Mouse (Mus musculus): ENCODE data around the gene Zxdc. TPM values are rescaled to one million over a fixed set of nuclear protein-coding genes. Genes with fewer than 3 reads are reported as not detected.
A peak's percentile ranks its signal among the peaks of the same experiment; 100 is the strongest.

Gene Zxdc
- polyA plus RNA-seq, 1 experiment from 2014 or later, result 10.3 TPM

DNA sequence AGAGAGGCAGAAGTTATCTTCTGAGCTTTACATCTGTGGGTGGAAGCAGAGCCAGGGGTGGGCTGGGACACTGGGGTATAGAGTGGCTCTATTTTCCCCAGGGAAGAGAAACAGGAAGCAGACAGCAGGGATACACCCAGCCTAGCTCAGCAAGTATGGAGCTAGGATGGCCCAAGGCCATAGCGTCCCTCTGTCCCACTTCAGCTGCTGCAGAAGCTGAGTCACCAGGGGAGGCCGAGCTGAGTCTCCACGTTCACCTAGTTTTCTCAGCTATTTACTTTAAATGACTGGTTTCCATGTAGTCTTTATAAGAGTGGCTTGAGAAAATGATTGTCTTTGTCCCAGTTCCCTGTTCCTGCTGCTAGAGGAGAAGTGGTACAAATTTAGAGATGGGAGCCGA lies 20.8 kb upstream of the Zxdc start:
- H3K4me3 ChIP-seq, result no peak overlapping the region
- H3K9me3 ChIP-seq, result no peaks in the 10 kb centered on the region
- H3K36me3 ChIP-seq, result no peaks in the 10 kb centered on the region
- H3K4me1 ChIP-seq (replicated peaks), result no peaks in the 10 kb centered on the region
- WGBS, result 80% methylated on average over 4 of the region's 4 CpGs
- H3K4me2 ChIP-seq, result no peak overlapping the region
- ATAC-seq (ENCODE audit: low read depth), result no peak
- H3K27ac ChIP-seq (replicated peaks), result no peak overlapping the region
- H3K27me3 ChIP-seq, result no peaks in the 10 kb centered on the region
- H3K9ac ChIP-seq, result no peak overlapping the region

DNA sequence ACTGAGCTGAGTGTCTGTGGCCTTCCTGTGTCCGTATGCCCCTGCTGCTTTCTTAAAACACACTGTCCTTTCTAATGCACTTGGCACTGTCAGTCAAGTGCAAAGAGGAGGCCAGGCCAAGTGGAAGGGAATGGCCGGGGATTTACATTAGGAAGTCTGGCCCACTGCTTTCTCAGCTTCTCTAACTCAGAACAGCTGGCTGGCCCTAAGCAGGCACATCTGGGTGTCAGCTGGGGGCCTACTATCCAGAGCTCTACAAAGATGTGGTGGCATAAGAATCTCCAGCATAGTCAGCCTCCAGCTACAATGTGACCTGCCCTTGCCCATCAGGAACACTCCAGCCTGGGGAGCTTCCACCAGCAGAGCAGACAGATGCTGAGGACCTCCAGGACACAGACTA lies 19.3 kb upstream of the Zxdc start:
- Histone ChIP-seq H3K4me2 (no peak overlapping the region), H3K9me3 (no peaks in the 10 kb centered on the region), H3K36me3 (no peaks in the 10 kb centered on the region), H3K4me3 (no peak overlapping the region), H3K27ac (replicated peaks) (no peak overlapping the region), H3K27me3 (no peaks in the 10 kb centered on the region), H3K9ac (no peak overlapping the region), H3K4me1 (replicated peaks) (no peaks in the 10 kb centered on the region)
- whole genome bisulfite sequencing, result 73% methylated on average over 2 of the region's 2 CpGs
- no peak for ATAC-seq (ENCODE audit: low read depth)

DNA sequence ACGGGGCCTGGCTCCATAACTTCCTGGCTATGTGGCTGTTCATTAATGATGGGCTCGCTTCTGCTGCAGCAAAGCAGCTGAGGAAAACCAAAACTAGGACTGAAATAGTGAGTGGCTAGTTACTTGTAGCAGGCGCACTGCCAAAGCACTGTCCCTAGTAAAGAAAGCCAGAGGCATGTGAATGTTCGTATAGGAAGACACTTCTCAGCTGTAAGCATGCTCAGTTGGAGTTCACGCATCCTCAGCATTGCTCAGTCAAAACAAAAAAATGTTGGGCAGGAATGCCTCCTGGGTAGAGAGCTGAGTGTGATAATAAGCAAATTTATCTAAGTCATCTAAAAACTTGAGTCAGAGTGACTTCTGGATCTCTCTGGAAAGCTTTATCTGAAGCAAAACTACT lies 11.2 kb upstream of the Zxdc start:
- Histone ChIP-seq H3K9me3 (no peaks in the 10 kb centered on the region), H3K4me1 (replicated peaks) (peaks cover 14% of the 10 kb centered on the region; the same call in 1 of the 2 replicates), H3K27ac (replicated peaks) (no peak overlapping the region), H3K27me3 (no peaks in the 10 kb centered on the region), H3K4me2 (no peak overlapping the region), H3K4me3 (no peak overlapping the region), H3K9ac (no peak overlapping the region), H3K36me3 (no peaks in the 10 kb centered on the region)
- ATAC-seq (ENCODE audit: low read depth), result no peak
- WGBS, result 72% methylated on average over 5 of the region's 5 CpGs

DNA sequence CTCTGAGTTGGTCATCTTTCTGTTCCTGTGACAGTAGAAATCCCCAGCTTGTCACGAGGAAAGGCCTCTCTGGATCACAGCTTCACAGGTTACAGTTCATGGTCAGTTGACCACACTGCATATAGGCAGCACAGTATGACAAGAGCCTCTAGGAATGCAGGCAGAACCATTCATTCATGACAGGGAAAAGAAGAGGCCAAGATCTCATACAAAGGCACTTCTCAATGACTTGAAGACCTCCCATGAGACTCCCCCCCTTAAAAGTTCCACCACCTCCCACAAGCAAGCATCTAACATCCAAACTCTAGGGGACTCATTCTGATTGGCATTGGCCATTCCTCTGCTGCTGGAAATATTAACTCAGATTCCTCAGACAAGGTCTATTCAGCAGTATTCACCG lies 9.8 kb upstream of the Zxdc start:
- Histone ChIP-seq H3K9me3 (no peaks in the 10 kb centered on the region), H3K4me3 (no peak overlapping the region), H3K27ac (replicated peaks) (no peak overlapping the region), H3K4me2 (no peak overlapping the region), H3K9ac (no peak overlapping the region), H3K4me1 (replicated peaks) (peaks cover 14% of the 10 kb centered on the region; the same call in 1 of the 2 replicates), H3K36me3 (no peaks in the 10 kb centered on the region), H3K27me3 (no peaks in the 10 kb centered on the region)
- no peak for ATAC-seq (ENCODE audit: low read depth)
- 76% methylated on average over 2 of the region's 2 CpGs for WGBS

DNA sequence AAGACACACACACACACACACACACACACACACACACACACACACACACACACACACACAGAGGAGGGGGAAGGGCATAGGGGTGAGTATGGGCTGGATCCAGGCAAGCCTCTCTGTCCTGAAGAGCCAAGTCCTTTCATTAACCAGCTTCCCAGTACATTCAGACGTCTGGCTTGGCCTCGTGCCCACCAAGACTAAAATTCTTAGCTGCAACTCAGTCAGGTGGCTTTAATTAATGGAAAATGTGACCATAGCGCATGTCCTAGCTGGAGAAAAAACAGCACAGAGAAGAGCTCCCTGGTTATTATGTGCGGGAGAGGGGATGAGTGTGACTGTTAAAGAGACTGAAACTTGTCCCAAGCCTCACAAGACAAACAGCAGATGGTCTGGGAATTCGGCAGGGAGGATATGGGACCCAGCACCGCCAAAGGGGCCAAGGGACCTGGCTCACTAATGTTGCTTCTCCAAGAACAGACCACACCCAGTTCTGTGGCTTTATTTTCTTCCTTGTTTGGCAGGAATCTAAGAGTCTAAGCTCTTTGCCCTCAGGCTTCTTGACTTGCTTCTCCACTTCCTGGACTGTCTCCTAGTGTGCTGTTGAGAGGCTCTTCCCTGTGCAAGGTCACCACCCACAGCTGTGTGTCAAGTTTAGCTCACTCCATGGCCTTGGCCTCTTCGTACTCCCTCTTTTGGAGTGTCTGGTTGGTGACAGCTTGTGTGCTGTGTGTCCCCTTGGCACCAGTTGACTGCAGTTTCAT lies 9.1 kb upstream of the Zxdc start:
- H3K4me2 ChIP-seq, result no peak overlapping the region
- peak; percentile 11; the same call in 1 of the 2 replicates for ATAC-seq (ENCODE audit: low read depth)
- H3K9me3 ChIP-seq, result no peaks in the 10 kb centered on the region
- no peaks in the 10 kb centered on the region for H3K36me3 ChIP-seq
- WGBS, result 50% methylated on average over 7 of the region's 7 CpGs
- no peaks in the 10 kb centered on the region for H3K27me3 ChIP-seq
- 0 out of 2 replicates have a peak overlapping the region, but pooled peaks have one; percentile 18 for H3K27ac ChIP-seq (replicated peaks)
- no peak overlapping the region for H3K9ac ChIP-seq
- H3K4me1 ChIP-seq (replicated peaks), result peaks cover 14% of the 10 kb centered on the region; the same call in 1 of the 2 replicates
- H3K4me3 ChIP-seq, result no peak overlapping the region

DNA sequence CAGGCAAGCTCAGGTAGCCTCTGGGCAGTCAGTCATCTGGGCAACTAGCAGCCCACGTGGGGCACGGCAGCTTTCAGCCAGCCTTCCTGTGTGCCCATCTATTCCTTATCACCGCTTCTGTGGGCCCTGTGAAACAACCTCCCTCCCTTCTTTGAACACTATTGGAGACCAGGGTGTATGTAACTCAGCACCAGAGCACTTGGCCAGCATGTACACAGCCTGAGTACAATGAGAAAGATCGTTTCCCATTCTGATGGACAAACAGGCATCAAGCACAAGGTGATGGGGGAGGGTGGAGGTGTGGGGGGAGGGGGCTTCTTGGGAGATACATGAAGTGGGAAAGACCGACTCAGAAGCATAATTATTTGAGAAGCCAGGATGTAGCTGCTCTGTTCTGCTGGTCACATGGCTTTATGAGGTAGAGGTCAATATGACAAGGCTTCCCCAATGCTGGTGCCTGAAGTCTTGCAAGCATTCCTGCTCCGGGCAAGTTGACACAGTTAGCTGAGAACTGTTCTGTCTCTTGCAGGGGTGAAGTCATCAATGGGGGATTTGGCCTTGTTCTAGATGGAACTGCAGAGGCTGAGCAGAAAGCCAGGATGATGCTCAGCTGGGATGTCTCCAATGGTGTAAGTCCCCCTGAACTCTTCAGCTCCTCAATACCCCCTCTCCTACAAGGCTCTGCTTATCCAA lies 8.2 kb upstream of the Zxdc start:
- no peaks in the 10 kb centered on the region for H3K9me3 ChIP-seq
- no peak overlapping the region for H3K4me3 ChIP-seq
- 85% methylated on average over 6 of the region's 6 CpGs for WGBS
- no peak overlapping the region for H3K9ac ChIP-seq
- H3K4me1 ChIP-seq (replicated peaks), result peaks cover 14% of the 10 kb centered on the region; the same call in 1 of the 2 replicates
- no peaks in the 10 kb centered on the region for H3K36me3 ChIP-seq
- ATAC-seq (ENCODE audit: low read depth), result no peak
- no peak overlapping the region for H3K27ac ChIP-seq (replicated peaks)
- H3K4me2 ChIP-seq, result no peak overlapping the region
- no peaks in the 10 kb centered on the region for H3K27me3 ChIP-seq

DNA sequence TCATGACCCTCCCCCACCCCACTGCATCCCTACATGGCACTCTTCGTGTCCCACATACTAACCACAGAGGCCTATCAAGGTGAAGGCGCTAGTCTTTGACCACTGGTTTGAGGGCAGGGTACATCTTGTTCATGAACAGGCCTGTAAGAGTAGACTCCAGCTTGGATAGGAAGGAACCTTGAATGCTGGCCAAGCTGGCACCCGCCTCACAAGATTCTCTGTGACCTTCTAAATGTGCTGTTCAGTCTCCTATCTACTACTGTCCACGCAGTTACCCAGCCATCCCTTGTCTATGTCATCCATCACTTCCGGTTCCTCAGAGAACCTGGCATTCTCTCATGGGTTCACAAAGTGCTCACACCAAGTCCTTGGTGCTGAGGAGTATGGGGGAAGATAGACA lies 6.0 kb upstream of the Zxdc start:
- H3K9me3 ChIP-seq, result no peaks in the 10 kb centered on the region
- H3K27me3 ChIP-seq, result no peaks in the 10 kb centered on the region
- no peak overlapping the region for H3K4me3 ChIP-seq
- no peak overlapping the region for H3K27ac ChIP-seq (replicated peaks)
- no peak overlapping the region for H3K4me2 ChIP-seq
- H3K4me1 ChIP-seq (replicated peaks), result peaks cover 14% of the 10 kb centered on the region; the same call in 1 of the 2 replicates
- 82% methylated on average over 5 of the region's 5 CpGs for WGBS
- H3K9ac ChIP-seq, result no peak overlapping the region
- no peak for ATAC-seq (ENCODE audit: low read depth)
- H3K36me3 ChIP-seq, result no peaks in the 10 kb centered on the region

DNA sequence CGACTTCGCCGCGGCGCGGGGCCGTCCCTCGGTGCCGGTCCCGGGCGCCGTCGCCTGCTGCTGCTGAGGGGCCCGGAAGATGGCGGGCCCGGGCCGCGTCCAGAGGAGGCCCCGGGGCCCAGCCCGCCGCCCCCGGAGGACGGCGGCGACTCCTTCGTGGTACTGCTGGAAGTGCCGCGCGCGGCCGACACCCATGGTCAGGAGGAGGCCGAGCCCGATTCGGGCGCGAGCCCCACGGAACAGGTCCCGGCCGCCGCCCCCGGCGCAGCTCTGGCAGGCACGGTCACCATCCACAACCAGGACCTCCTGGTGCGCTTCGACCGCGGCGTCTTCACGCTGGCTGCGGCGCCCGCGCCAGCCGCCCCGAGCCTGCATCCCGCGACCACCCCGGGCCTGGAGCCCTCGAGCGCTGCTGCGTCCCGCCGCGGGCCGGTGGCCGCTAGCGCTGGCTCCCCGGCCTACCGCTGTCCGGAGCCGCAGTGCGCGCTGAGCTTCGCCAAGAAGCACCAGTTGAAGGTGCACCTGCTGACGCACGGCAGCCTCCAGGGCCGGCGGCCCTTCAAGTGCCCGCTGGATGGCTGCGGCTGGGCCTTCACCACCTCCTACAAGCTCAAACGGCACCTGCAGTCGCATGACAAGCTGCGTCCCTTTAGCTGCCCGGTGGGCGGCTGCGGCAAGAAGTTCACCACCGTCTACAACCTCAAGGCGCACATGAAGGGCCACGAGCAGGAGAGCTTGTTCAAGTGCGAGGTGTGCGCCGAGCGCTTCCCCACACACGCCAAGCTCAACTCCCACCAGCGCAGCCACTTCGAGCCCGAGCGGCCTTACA lies 647 bp downstream of the Zxdc start:
- H3K27ac ChIP-seq (replicated peaks), result peak overlapping the region; percentile 90
- peak overlapping the region; percentile 94 for H3K9ac ChIP-seq
- H3K4me3 ChIP-seq, result peak overlapping the region; percentile 97
- peak overlapping the region; percentile 98 for H3K4me2 ChIP-seq
- no peaks in the 10 kb centered on the region for H3K27me3 ChIP-seq
- peaks cover 28% of the 10 kb centered on the region for H3K36me3 ChIP-seq
- 2% methylated on average over 82 of the region's 98 CpGs for WGBS
- peak; percentile 87 for ATAC-seq (ENCODE audit: low read depth)
- H3K9me3 ChIP-seq, result no peaks in the 10 kb centered on the region
- H3K4me1 ChIP-seq (replicated peaks), result peaks cover 28% of the 10 kb centered on the region

DNA sequence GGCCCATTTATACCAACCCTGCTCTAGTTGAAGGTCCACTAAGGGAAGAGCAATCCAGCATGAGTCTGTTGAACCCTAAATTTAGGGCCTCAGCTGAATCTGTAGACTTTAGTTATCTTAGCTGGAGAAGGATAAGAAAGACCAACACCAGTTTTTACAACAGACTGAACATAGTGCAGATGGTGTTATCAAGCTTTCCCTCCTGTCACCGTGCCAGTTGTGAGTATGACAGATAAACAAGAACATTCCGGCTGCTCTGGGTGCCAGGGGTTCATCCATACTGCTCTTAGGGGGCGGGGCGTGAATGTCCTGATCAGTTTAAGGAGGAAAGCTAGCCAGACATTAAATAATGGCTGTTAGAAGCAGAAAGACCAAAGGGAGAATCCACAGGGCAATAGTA lies 5.4 kb downstream of the Zxdc start:
- Histone ChIP-seq H3K27me3 (no peaks in the 10 kb centered on the region), H3K9ac (no peak overlapping the region), H3K4me1 (replicated peaks) (peaks cover 28% of the 10 kb centered on the region), H3K36me3 (peaks cover 68% of the 10 kb centered on the region), H3K4me2 (no peak overlapping the region), H3K27ac (replicated peaks) (no peak overlapping the region), H3K4me3 (no peak overlapping the region), H3K9me3 (no peaks in the 10 kb centered on the region)
- ATAC-seq (ENCODE audit: low read depth), result no peak
- 89% methylated on average over 4 of the region's 4 CpGs for WGBS

DNA sequence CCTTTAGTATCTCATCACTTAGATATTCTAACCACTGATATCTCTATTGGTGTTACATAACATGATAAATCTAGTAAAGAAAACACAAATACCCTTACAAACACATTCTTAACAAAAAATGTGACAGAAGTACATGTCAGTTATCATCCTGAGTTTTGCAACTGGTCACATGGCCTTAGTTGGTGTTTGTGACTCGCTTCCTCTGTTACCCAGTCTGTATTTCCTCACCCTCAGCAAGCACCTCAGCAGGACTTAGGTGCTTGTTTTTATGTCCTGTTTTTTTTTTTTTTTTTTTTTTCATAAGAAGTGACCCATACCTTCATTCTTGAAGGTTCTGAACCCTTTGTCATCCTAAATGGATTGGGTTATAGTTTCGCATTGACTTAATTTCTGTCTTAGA lies 8.4 kb downstream of the Zxdc start:
- Histone ChIP-seq H3K9me3 (no peaks in the 10 kb centered on the region), H3K9ac (no peak overlapping the region), H3K36me3 (peaks cover 93% of the 10 kb centered on the region), H3K27ac (replicated peaks) (no peak overlapping the region), H3K4me1 (replicated peaks) (peaks cover 5% of the 10 kb centered on the region), H3K27me3 (no peaks in the 10 kb centered on the region), H3K4me3 (no peak overlapping the region), H3K4me2 (no peak overlapping the region)
- ATAC-seq (ENCODE audit: low read depth), result no peak
- WGBS, result 96% methylated on average over 2 of the region's 2 CpGs

DNA sequence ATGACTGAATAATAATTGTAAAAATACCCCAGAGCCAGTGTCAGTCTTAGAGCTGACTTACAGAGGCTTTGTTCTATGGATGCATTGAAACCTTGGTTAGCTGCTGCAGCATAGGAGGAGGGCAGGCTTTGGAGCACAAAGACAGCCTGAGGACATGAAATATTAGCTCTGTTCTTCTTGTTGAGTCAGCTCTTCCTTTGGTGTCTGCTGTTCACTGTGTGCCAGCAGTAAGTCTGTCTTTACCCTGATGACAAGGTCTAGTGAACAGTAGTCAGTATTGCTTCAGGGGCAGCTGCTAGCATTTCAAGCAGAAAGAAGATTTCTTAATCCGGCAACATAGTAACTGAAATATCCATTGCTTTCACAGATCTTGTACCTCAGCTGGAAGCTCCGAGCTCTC lies 12.2 kb downstream of the Zxdc start:
- H3K9me3 ChIP-seq, result no peaks in the 10 kb centered on the region
- no peak overlapping the region for H3K27ac ChIP-seq (replicated peaks)
- H3K27me3 ChIP-seq, result no peaks in the 10 kb centered on the region
- no peak overlapping the region for H3K4me3 ChIP-seq
- peaks cover 90% of the 10 kb centered on the region for H3K36me3 ChIP-seq
- no peak overlapping the region for H3K4me2 ChIP-seq
- H3K4me1 ChIP-seq (replicated peaks), result no peaks in the 10 kb centered on the region
- WGBS, result 76% methylated on average over 2 of the region's 2 CpGs
- no peak for ATAC-seq (ENCODE audit: low read depth)
- H3K9ac ChIP-seq, result no peak overlapping the region

DNA sequence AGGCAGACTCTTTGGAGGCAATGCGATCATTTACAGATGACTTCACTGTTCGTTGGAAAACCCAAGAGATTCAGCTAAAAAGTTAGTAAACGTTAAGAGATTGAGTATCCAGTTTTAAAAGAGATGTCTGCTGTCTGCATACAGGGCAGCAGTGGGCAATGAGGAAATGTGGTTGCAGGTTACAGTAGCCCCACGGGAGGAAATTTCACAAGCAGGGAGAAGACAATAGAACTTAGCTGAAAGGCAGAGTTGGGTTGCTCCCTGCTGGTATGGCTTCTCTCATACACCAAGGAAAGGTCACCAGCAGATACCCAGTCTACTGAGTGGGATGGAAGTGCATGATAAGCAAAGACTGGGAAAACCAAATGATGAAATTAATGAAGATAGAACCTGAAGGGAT lies 21.3 kb downstream of the Zxdc start:
- no peaks in the 10 kb centered on the region for H3K4me1 ChIP-seq (replicated peaks)
- no peaks in the 10 kb centered on the region for H3K27me3 ChIP-seq
- H3K27ac ChIP-seq (replicated peaks), result no peak overlapping the region
- no peak overlapping the region for H3K4me3 ChIP-seq
- H3K4me2 ChIP-seq, result no peak overlapping the region
- ATAC-seq (ENCODE audit: low read depth), result no peak
- H3K9me3 ChIP-seq, result no peaks in the 10 kb centered on the region
- no peak overlapping the region for H3K9ac ChIP-seq
- WGBS, result 93% methylated on average over 4 of the region's 4 CpGs
- H3K36me3 ChIP-seq, result peaks cover 79% of the 10 kb centered on the region

Measured in neural tube, embryonic 13.5 days (tissue).